Mouse (Mus musculus): ENCODE data around the gene Tnip1. TPM values are rescaled to one million over a fixed set of nuclear protein-coding genes. Genes with fewer than 3 reads are reported as not detected.

Gene Tnip1
- polyA plus RNA-seq, 1 experiment from 2014 or later = 24.7 TPM

DNA sequence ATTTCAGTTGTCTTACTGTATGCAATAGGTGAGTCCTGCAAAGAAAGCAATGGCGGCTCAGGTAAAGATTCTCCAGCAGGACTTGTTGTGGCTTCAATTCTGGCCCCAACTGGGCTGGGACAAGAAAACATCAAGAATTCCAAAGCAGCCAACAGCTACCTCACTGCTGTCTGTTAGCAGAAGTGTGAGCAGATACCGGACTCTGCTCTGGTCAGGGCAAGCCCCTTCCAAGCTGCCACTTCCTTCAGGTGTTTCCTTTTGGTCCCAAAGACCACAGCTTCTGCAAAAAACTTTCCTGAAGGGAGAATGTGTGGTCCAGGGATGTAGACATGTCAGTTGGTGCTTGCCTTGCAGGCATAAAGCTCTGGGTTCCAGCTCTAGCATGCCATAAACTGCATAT, 13.0 kb upstream of the Tnip1 start:
- WGBS = 78% methylated on average over 2 of the region's 2 CpGs
- H3K4me3 ChIP-seq (ENCODE audit: low read length) = no peak overlapping the region

DNA sequence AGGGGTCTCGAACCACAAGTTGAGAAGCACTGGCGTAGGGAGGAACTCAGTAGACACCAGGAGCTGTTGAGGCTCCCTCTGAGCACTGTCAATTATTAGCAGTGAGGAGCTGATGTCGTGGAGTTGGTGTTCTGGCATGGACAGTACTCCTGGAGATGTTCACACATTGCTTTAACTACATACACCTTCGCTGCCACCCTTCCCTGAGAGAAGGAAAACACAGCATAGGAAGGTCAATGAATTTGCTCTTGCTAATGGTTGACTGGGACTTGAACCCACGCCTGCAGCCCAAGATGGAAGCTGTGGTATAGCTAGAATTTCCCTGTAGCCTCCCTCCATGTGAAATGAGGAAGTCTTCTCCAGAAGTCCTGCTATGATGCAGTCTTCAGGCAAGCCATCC, 12.6 kb upstream of the Tnip1 start:
- WGBS = 82% methylated on average over 5 of the region's 5 CpGs

More for the DNA sequence above, 13.0 kb upstream of the Tnip1 start:
- Histone ChIP-seq H3K36me3 (ENCODE audit: control insufficient read depth, insufficient read depth) (peaks cover 19% of the 10 kb centered on the region), H3K27ac (ENCODE audit: low read length) (no peak overlapping the region), H3K9ac (ENCODE audit: low read length) (no peak overlapping the region), H3K4me1 (ENCODE audit: control insufficient read depth, insufficient read depth, low read length) (peaks cover 25% of the 10 kb centered on the region), H3K9me3 (replicated peaks; ENCODE audit: control insufficient read depth, low read length) (no peaks in the 10 kb centered on the region), H3K4me2 (ENCODE audit: low read depth, low read length) (no peak overlapping the region), H3K27me3 (ENCODE audit: control insufficient read depth, insufficient read depth, low read length) (no peaks in the 10 kb centered on the region)
- ATAC-seq (replicated peaks; ENCODE audit: extremely low read depth, insufficient read depth, low FRiP score) = no peak

DNA sequence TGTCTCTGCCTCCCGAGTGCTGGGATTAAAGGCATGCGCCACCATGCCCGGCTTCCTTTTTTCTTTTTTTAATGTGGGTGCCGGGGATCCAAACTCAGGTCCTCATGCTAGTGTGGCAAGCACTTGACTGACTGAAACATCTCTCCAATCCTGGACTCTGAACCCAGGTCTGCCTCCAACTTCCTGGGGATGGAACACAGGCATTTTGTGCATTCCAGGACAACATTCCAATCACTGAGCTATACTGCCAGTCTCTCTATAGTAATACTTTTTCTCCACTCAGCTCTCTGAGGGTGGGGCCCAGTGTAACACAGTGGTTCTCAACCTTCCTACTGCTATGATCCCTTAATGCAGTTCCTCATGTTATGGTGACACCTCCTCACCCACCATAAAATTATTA, 11.9 kb upstream of the Tnip1 start:
- H3K9ac ChIP-seq (ENCODE audit: low read length) = no peak overlapping the region
- no peak overlapping the region for H3K4me3 ChIP-seq (ENCODE audit: low read length)
- no peaks in the 10 kb centered on the region for H3K27me3 ChIP-seq (ENCODE audit: control insufficient read depth, insufficient read depth, low read length)
- no peak overlapping the region for H3K27ac ChIP-seq (ENCODE audit: low read length)
- ATAC-seq (replicated peaks; ENCODE audit: extremely low read depth, insufficient read depth, low FRiP score) = no peak
- H3K4me1 ChIP-seq (ENCODE audit: control insufficient read depth, insufficient read depth, low read length) = peaks cover 25% of the 10 kb centered on the region
- peaks cover 14% of the 10 kb centered on the region for H3K36me3 ChIP-seq (ENCODE audit: control insufficient read depth, insufficient read depth)
- 81% methylated on average over 4 of the region's 4 CpGs for WGBS
- H3K9me3 ChIP-seq (replicated peaks; ENCODE audit: control insufficient read depth, low read length) = no peaks in the 10 kb centered on the region
- no peak overlapping the region for H3K4me2 ChIP-seq (ENCODE audit: low read depth, low read length)

More for the DNA sequence above, 12.6 kb upstream of the Tnip1 start:
- H3K4me2 ChIP-seq (ENCODE audit: low read depth, low read length) = no peak overlapping the region
- H3K36me3 ChIP-seq (ENCODE audit: control insufficient read depth, insufficient read depth) = peaks cover 19% of the 10 kb centered on the region
- H3K27me3 ChIP-seq (ENCODE audit: control insufficient read depth, insufficient read depth, low read length) = no peaks in the 10 kb centered on the region
- peaks cover 25% of the 10 kb centered on the region for H3K4me1 ChIP-seq (ENCODE audit: control insufficient read depth, insufficient read depth, low read length)
- H3K4me3 ChIP-seq (ENCODE audit: low read length) = no peak overlapping the region
- H3K9me3 ChIP-seq (replicated peaks; ENCODE audit: control insufficient read depth, low read length) = no peaks in the 10 kb centered on the region
- no peak overlapping the region for H3K9ac ChIP-seq (ENCODE audit: low read length)
- no peak overlapping the region for H3K27ac ChIP-seq (ENCODE audit: low read length)
- ATAC-seq (replicated peaks; ENCODE audit: extremely low read depth, insufficient read depth, low FRiP score) = no peak

DNA sequence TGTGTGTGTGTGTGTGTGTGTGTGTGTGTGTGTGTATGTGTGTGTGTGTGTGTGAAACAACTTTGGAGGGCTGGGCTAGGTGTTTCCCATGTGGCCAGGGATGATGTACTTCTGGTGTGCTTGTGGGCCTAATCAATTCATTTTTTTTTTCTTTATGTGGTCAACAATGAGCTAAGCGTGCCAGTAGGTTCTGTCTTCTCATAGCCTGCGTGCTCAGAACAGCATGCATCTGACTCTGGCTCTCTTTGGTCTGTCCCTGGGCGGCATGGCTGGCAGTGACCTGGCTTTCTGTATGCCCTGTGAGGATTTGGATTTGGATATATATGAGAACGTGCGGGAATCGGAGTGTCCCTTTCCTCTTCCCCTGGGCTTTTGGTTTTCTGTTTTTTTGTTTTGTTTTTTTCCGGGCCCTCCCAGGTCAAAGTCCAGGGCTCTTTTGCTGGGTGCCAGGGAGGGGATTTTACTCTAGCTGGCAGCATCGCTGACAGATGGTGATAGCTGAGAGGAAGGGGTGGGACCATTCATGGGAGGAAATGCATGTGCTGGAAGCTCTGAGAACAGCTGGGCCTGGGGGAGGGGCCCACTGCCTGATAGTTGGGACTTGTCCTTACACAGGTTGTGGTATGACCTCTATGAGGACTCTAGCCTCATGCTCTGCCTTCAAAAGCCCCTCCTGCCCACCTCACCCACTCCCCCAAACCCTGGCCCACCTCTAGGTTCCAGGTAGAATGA, 10.9 kb upstream of the Tnip1 start:
- H3K4me3 ChIP-seq (ENCODE audit: low read length) = no peak overlapping the region
- 39% methylated on average over 8 of the region's 8 CpGs for WGBS
- H3K9ac ChIP-seq (ENCODE audit: low read length) = peak overlapping the region; percentile 9; the same call in 1 of the 2 replicates

DNA sequence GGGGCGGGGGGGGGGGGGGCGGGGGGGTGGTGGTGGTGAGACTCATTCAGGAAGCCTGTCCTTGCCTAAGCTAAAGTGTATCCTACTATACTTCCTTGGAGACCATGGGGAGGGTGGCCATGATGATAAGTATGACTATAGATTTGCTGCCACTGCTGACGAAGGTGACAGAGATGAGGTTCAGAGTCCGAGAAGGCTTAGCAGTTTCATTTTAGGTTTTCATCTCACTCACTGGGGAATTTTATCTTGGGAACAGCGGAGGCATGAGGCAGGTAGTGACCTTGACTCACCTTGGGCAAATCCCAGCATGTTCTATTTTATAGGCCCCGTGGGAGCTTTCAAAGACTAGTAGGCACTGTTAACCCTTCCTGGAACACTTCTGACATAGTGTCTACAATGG, 10.1 kb upstream of the Tnip1 start:
- no peak overlapping the region for H3K4me3 ChIP-seq (ENCODE audit: low read length)
- peaks cover 16% of the 10 kb centered on the region for H3K4me1 ChIP-seq (ENCODE audit: control insufficient read depth, insufficient read depth, low read length)
- WGBS = 55% methylated on average over 6 of the region's 6 CpGs
- peak overlapping the region; percentile 0; the same call in 1 of the 2 replicates for H3K27ac ChIP-seq (ENCODE audit: low read length)
- H3K9me3 ChIP-seq (replicated peaks; ENCODE audit: control insufficient read depth, low read length) = peaks cover 3% of the 10 kb centered on the region; the same call in 1 of the 2 replicates
- H3K4me2 ChIP-seq (ENCODE audit: low read depth, low read length) = no peak overlapping the region
- no peak for ATAC-seq (replicated peaks; ENCODE audit: extremely low read depth, insufficient read depth, low FRiP score)
- H3K27me3 ChIP-seq (ENCODE audit: control insufficient read depth, insufficient read depth, low read length) = no peaks in the 10 kb centered on the region
- peaks cover 2% of the 10 kb centered on the region; the same call in 1 of the 2 replicates for H3K36me3 ChIP-seq (ENCODE audit: control insufficient read depth, insufficient read depth)
- H3K9ac ChIP-seq (ENCODE audit: low read length) = no peak overlapping the region

More for the DNA sequence above, 10.9 kb upstream of the Tnip1 start:
- Histone ChIP-seq H3K36me3 (ENCODE audit: control insufficient read depth, insufficient read depth) (peaks cover 8% of the 10 kb centered on the region), H3K9me3 (replicated peaks; ENCODE audit: control insufficient read depth, low read length) (peaks cover 3% of the 10 kb centered on the region; the same call in 1 of the 2 replicates), H3K4me2 (ENCODE audit: low read depth, low read length) (peak overlapping the region; percentile 12; the same call in 1 of the 2 replicates), H3K27me3 (ENCODE audit: control insufficient read depth, insufficient read depth, low read length) (no peaks in the 10 kb centered on the region), H3K4me1 (ENCODE audit: control insufficient read depth, insufficient read depth, low read length) (peaks cover 19% of the 10 kb centered on the region), H3K27ac (ENCODE audit: low read length) (peak overlapping the region; percentile 75)
- peak; percentile 88 for ATAC-seq (replicated peaks; ENCODE audit: extremely low read depth, insufficient read depth, low FRiP score)

DNA sequence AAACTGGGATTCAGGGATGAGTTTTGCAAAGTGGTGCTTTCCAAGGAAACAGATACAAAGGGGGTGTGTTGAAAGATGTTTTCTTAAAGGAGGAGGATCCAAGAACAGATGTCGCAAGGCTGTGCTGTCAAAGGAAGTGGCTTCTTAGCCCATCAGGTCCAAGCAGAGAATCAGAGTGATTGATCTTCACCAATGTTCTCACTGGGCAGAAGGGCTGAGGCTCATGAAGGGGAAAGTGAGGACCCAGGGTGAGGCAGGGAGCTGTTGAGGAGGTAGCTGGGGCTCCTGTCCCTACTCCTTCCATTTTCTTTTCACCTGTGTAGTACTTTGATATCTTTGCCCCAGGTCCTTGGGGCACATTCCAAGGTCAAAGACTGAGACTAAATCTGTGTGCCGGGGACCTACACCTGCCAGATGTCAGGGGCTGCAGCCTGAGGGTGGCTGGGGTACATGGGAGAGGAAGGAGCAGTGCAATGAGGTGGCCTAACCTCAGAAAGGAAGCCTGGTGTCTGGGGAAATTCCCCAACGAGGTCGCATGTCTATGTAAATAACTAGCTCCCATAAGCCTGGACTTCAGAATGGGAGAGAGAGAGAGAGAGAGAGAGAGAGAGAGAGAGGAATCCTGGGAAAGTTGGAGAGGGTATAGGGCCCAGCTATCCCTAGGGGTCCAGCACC, 9.5 kb upstream of the Tnip1 start:
- Histone ChIP-seq H3K36me3 (ENCODE audit: control insufficient read depth, insufficient read depth) (no peaks in the 10 kb centered on the region), H3K9me3 (replicated peaks; ENCODE audit: control insufficient read depth, low read length) (peaks cover 3% of the 10 kb centered on the region; the same call in 1 of the 2 replicates), H3K4me2 (ENCODE audit: low read depth, low read length) (no peak overlapping the region), H3K27ac (ENCODE audit: low read length) (0 out of 2 replicates have a peak overlapping the region, but pooled peaks have one; percentile 1), H3K9ac (ENCODE audit: low read length) (no peak overlapping the region), H3K4me3 (ENCODE audit: low read length) (no peak overlapping the region), H3K4me1 (ENCODE audit: control insufficient read depth, insufficient read depth, low read length) (peaks cover 16% of the 10 kb centered on the region), H3K27me3 (ENCODE audit: control insufficient read depth, insufficient read depth, low read length) (no peaks in the 10 kb centered on the region)
- ATAC-seq (replicated peaks; ENCODE audit: extremely low read depth, insufficient read depth, low FRiP score) = no peak
- WGBS = 33% methylated on average over 4 of the region's 4 CpGs

DNA sequence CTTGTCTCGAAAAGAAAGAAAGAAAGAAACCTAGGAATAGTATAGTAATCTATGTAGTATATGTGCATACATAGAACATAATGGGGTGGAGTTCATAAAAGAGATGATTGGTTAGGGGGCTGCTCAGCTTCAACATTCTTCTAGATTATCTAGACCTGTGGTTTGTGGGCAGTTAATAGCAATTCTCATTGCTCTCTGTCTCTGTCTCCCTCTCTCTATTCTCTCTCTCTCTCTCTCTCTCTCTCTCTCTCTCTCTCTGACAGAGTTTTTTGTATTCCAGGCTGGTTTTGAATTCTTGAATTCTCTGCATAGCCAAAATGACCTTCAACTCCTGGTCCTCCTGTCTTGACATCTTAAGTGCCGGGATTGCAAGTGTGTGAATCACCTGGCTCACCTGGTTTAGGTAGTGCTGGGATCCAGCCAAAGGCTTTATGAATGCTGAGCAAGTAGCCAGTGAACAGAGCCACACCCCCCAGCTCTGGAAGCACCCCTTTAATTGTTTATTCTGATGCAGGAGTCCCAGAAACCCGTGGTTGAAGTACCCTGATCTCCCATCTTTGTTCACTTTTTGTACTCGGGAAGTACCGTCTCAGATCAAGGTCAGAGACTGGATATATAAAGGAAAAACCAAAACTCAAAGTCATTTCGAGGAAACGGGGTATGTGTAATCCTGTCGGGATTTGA, 8.8 kb upstream of the Tnip1 start:
- no peak for ATAC-seq (replicated peaks; ENCODE audit: extremely low read depth, insufficient read depth, low FRiP score)
- Histone ChIP-seq H3K4me1 (ENCODE audit: control insufficient read depth, insufficient read depth, low read length) (peaks cover 16% of the 10 kb centered on the region), H3K36me3 (ENCODE audit: control insufficient read depth, insufficient read depth) (no peaks in the 10 kb centered on the region), H3K9me3 (replicated peaks; ENCODE audit: control insufficient read depth, low read length) (peaks cover 3% of the 10 kb centered on the region; the same call in 1 of the 2 replicates), H3K4me3 (ENCODE audit: low read length) (no peak overlapping the region), H3K27me3 (ENCODE audit: control insufficient read depth, insufficient read depth, low read length) (no peaks in the 10 kb centered on the region), H3K27ac (ENCODE audit: low read length) (no peak overlapping the region), H3K4me2 (ENCODE audit: low read depth, low read length) (no peak overlapping the region), H3K9ac (ENCODE audit: low read length) (no peak overlapping the region)
- WGBS = 60% methylated on average over 8 of the region's 8 CpGs

DNA sequence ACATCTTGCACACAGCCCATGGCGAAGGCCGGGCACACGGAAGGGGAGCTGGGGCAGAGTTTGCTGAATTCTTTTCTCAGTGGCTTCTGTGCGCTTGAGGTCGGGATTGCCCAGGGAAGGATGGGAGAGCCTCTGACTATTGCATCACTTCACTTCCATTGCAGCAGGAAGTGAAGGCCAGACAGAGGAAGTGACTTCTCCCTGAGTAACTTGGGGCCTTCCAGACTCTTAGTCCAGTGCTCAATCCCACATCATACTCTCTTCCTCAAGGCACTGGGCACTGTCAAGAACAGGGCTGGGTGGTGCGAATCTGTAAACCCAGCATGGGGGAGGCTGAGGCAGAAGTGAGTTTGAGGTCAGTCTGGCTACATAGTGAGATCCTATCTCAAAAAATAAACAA, 2.5 kb upstream of the Tnip1 start:
- peaks cover 3% of the 10 kb centered on the region; the same call in 1 of the 2 replicates for H3K9me3 ChIP-seq (replicated peaks; ENCODE audit: control insufficient read depth, low read length)
- no peaks in the 10 kb centered on the region for H3K36me3 ChIP-seq (ENCODE audit: control insufficient read depth, insufficient read depth)
- no peaks in the 10 kb centered on the region for H3K27me3 ChIP-seq (ENCODE audit: control insufficient read depth, insufficient read depth, low read length)
- H3K4me1 ChIP-seq (ENCODE audit: control insufficient read depth, insufficient read depth, low read length) = peaks cover 19% of the 10 kb centered on the region
- H3K27ac ChIP-seq (ENCODE audit: low read length) = no peak overlapping the region
- H3K4me3 ChIP-seq (ENCODE audit: low read length) = no peak overlapping the region
- ATAC-seq (replicated peaks; ENCODE audit: extremely low read depth, insufficient read depth, low FRiP score) = no peak
- 79% methylated on average over 6 of the region's 6 CpGs for WGBS
- H3K4me2 ChIP-seq (ENCODE audit: low read depth, low read length) = no peak overlapping the region
- H3K9ac ChIP-seq (ENCODE audit: low read length) = no peak overlapping the region

All from heart, embryonic 16.5 days (tissue).